Mouse (Mus musculus): ENCODE data around the gene Sec63. TPM values are rescaled to one million over a fixed set of nuclear protein-coding genes. Genes with fewer than 3 reads are reported as not detected.
A peak's percentile ranks its signal among the peaks of the same experiment; 100 is the strongest.

The Sec63 gene
- polyA plus RNA-seq, 1 experiment from 2014 or later, result 17.6 TPM

GRCm38 (mm10) chr10:42729607-42730006 is 31.7 kb upstream of the Sec63 start:
- Histone ChIP-seq H3K27me3 (ENCODE audit: insufficient read depth, low read length) (no peaks in the 10 kb centered on the region), H3K36me3 (ENCODE audit: insufficient read depth, low read length) (no peaks in the 10 kb centered on the region)
- DNase-seq (ENCODE audit: low spot score), result no peak

GRCm38 (mm10) chr10:42734546-42735060 is 26.7 kb upstream of the Sec63 start:
- TF ChIP-seq CTCF (IDR thresholded peaks at IDR 0.05; ENCODE audit: low read depth), result peak; percentile 77
- Histone ChIP-seq H3K9me3 (replicated peaks; ENCODE audit: low read length) (no peaks in the 10 kb centered on the region), H3K27ac (no peak overlapping the region), H3K9ac (ENCODE audit: low read depth, low read length) (no peak overlapping the region), H3K4me3 (replicated peaks; ENCODE audit: low read depth, low read length) (no peak overlapping the region), H3K27me3 (ENCODE audit: insufficient read depth, low read length) (no peaks in the 10 kb centered on the region), H3K4me2 (ENCODE audit: low read length) (no peak overlapping the region), H3K4me1 (replicated peaks; ENCODE audit: insufficient read depth, low read length) (no peaks in the 10 kb centered on the region), H3K36me3 (ENCODE audit: insufficient read depth, low read length) (no peaks in the 10 kb centered on the region)
- DNase-seq (ENCODE audit: low spot score) (peak; percentile 69), ATAC-seq (replicated peaks; ENCODE audit: low FRiP score, low read depth) (no peak)
- WGBS, result 56% methylated on average over 5 of the region's 5 CpGs

More at GRCm38 (mm10) chr10:42729607-42730006, 31.7 kb upstream of the Sec63 start:
- no peak overlapping the region for H3K4me2 ChIP-seq (ENCODE audit: low read length)
- no peak for TF ChIP-seq CTCF (IDR thresholded peaks at IDR 0.05; ENCODE audit: low read depth)
- H3K4me1 ChIP-seq (replicated peaks; ENCODE audit: insufficient read depth, low read length), result no peaks in the 10 kb centered on the region
- no peak overlapping the region for H3K27ac ChIP-seq
- H3K4me3 ChIP-seq (replicated peaks; ENCODE audit: low read depth, low read length), result no peak overlapping the region
- 81% methylated on average over 2 of the region's 2 CpGs for WGBS
- no peaks in the 10 kb centered on the region for H3K9me3 ChIP-seq (replicated peaks; ENCODE audit: low read length)
- no peak overlapping the region for H3K9ac ChIP-seq (ENCODE audit: low read depth, low read length)
- ATAC-seq (replicated peaks; ENCODE audit: low FRiP score, low read depth), result no peak

GRCm38 (mm10) chr10:42751813-42752212 is 9.5 kb upstream of the Sec63 start:
- TF ChIP-seq CTCF (IDR thresholded peaks at IDR 0.05; ENCODE audit: low read depth), result no peak
- no peak overlapping the region for H3K4me2 ChIP-seq (ENCODE audit: low read length)
- DNase-seq (ENCODE audit: low spot score), result no peak
- H3K9ac ChIP-seq (ENCODE audit: low read depth, low read length), result no peak overlapping the region
- no peaks in the 10 kb centered on the region for H3K36me3 ChIP-seq (ENCODE audit: insufficient read depth, low read length)
- no peaks in the 10 kb centered on the region for H3K27me3 ChIP-seq (ENCODE audit: insufficient read depth, low read length)
- H3K27ac ChIP-seq, result no peak overlapping the region
- no peak overlapping the region for H3K4me3 ChIP-seq (replicated peaks; ENCODE audit: low read depth, low read length)
- H3K4me1 ChIP-seq (replicated peaks; ENCODE audit: insufficient read depth, low read length), result no peaks in the 10 kb centered on the region
- ATAC-seq (replicated peaks; ENCODE audit: low FRiP score, low read depth), result no peak
- 37% methylated on average over 10 of the region's 10 CpGs for WGBS
- H3K9me3 ChIP-seq (replicated peaks; ENCODE audit: low read length), result no peaks in the 10 kb centered on the region

GRCm38 (mm10) chr10:42754341-42754740 is 7.0 kb upstream of the Sec63 start:
- Histone ChIP-seq H3K4me2 (ENCODE audit: low read length) (no peak overlapping the region), H3K4me1 (replicated peaks; ENCODE audit: insufficient read depth, low read length) (no peaks in the 10 kb centered on the region), H3K27ac (no peak overlapping the region), H3K36me3 (ENCODE audit: insufficient read depth, low read length) (no peaks in the 10 kb centered on the region), H3K4me3 (replicated peaks; ENCODE audit: low read depth, low read length) (no peak overlapping the region), H3K9me3 (replicated peaks; ENCODE audit: low read length) (no peaks in the 10 kb centered on the region), H3K9ac (ENCODE audit: low read depth, low read length) (no peak overlapping the region), H3K27me3 (ENCODE audit: insufficient read depth, low read length) (no peaks in the 10 kb centered on the region)
- no peak for DNase-seq (ENCODE audit: low spot score)
- ATAC-seq (replicated peaks; ENCODE audit: low FRiP score, low read depth), result no peak
- no peak for TF ChIP-seq CTCF (IDR thresholded peaks at IDR 0.05; ENCODE audit: low read depth)
- 66% methylated on average over 2 of the region's 2 CpGs for WGBS

GRCm38 (mm10) chr10:42759741-42760140 is 1.6 kb upstream of the Sec63 start:
- no peaks in the 10 kb centered on the region for H3K27me3 ChIP-seq (ENCODE audit: insufficient read depth, low read length)
- no peak overlapping the region for H3K4me3 ChIP-seq (replicated peaks; ENCODE audit: low read depth, low read length)
- H3K4me2 ChIP-seq (ENCODE audit: low read length), result no peak overlapping the region
- H3K36me3 ChIP-seq (ENCODE audit: insufficient read depth, low read length), result no peaks in the 10 kb centered on the region
- H3K9ac ChIP-seq (ENCODE audit: low read depth, low read length), result no peak overlapping the region
- 91% methylated on average over 4 of the region's 4 CpGs for WGBS
- no peaks in the 10 kb centered on the region for H3K9me3 ChIP-seq (replicated peaks; ENCODE audit: low read length)
- DNase-seq (ENCODE audit: low spot score) (no peak), ATAC-seq (replicated peaks; ENCODE audit: low FRiP score, low read depth) (no peak)
- no peak overlapping the region for H3K27ac ChIP-seq
- H3K4me1 ChIP-seq (replicated peaks; ENCODE audit: insufficient read depth, low read length), result peaks cover 4% of the 10 kb centered on the region
- TF ChIP-seq CTCF (IDR thresholded peaks at IDR 0.05; ENCODE audit: low read depth), result no peak

GRCm38 (mm10) chr10:42760329-42760728 is 967 bp upstream of the Sec63 start:
- ATAC-seq (replicated peaks; ENCODE audit: low FRiP score, low read depth), result no peak
- no peak for DNase-seq (ENCODE audit: low spot score)
- Histone ChIP-seq H3K4me2 (ENCODE audit: low read length) (0 out of 2 replicates have a peak overlapping the region, but pooled peaks have one; percentile 68), H3K27ac (no peak overlapping the region), H3K4me1 (replicated peaks; ENCODE audit: insufficient read depth, low read length) (peaks cover 4% of the 10 kb centered on the region), H3K9ac (ENCODE audit: low read depth, low read length) (no peak overlapping the region), H3K4me3 (replicated peaks; ENCODE audit: low read depth, low read length) (no peak overlapping the region), H3K36me3 (ENCODE audit: insufficient read depth, low read length) (no peaks in the 10 kb centered on the region), H3K9me3 (replicated peaks; ENCODE audit: low read length) (no peaks in the 10 kb centered on the region), H3K27me3 (ENCODE audit: insufficient read depth, low read length) (no peaks in the 10 kb centered on the region)
- 65% methylated on average over 8 of the region's 8 CpGs for WGBS
- TF ChIP-seq CTCF (IDR thresholded peaks at IDR 0.05; ENCODE audit: low read depth), result peak; percentile 33; the same call in 1 of the 2 replicates

Data from kidney, postnatal 0 days (tissue).